Mouse (Mus musculus) skeletal muscle tissue, adult 2 months (tissue): ENCODE results near the gene Car5a.

ENCODE experiments used
- DNase-seq: peaks from one replicate; pipeline ENCODE4 v3.0.0-alpha.2; 2012; ENCODE audit warnings: low read depth, low spot score

Car5a gene

DNA sequence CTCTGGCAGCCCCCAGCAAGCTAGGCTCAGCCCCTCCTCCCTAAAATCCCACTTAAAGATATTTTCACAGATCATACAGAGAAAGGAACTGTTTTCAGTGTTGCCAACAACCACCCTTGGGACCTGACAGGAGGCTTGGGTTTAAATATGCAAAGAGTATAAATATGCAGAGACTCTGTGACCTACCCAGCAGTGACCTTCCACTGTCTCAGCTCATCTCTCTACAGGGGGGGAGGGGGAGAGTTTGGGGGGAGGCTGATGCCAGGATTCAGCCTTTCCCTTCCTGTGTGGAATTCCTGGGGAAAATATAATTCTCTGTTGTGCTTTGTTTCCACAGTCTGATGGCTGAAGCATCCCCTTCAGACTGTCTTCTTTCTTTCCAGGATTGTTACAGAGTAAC lies 9.8 kb downstream of the Car5a start:
- no peak for DNase-seq

DNA sequence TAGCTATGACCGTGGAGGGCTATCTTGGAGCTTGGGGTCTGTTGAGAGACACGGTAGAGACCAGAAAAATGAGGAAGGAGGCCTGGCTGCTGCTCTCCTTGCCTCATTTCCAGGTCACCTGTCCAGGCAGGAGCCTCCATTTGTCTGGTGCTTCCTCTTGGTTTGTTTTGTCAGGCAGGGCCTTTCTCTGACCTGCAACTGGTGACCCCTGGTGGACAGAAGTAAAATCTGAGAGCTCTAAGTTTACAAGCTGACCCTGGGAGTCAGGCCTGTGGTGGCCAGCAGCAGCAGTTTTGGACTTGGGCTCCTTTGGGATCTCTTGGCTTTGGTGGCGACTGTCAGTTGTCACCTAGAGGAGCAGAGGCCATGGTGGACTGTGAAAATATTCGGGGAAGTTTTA lies 10.2 kb downstream of the Car5a start:
- DNase-seq: no peak

DNA sequence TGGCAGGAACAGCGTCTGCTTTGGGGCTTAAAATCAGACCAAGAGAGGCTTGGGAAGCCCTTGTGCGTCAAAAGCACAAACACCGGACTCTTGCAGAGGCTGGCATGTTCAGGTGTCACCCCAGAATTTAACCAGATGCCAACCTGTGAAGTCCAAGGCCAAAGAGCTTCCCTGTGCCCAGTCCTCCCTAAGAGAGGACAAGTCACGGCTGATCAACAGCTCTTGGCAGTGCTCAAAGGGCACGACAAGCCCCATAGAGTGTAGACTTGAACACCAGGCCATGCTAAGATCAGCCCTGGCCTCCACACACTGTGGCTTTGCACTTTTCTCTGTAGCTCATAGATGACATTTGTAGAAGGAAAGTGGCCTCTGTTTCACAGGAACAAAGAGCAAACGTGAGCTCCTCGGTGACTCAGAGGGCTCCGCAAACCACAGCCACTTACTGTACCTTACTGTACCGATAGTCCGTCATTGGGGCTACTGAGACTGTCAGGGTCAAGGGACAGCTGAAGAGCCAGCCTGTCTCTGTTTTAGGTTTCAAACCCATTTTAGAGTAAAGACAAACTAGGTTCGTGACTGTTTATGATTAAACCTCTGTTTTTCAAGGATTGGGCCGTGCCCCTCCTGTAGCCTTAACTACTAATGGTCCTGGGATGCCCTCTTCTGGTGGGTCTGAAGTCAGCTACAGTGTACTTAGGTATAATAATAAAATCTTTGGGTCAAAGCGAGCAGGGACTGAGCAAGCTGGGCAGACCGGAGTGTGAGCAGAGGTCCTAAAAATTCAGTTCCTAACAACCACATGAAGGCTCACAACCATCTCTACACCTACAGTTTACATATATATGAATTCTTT lies 11.8 kb downstream of the Car5a start:
- DNase-seq: no peak

DNA sequence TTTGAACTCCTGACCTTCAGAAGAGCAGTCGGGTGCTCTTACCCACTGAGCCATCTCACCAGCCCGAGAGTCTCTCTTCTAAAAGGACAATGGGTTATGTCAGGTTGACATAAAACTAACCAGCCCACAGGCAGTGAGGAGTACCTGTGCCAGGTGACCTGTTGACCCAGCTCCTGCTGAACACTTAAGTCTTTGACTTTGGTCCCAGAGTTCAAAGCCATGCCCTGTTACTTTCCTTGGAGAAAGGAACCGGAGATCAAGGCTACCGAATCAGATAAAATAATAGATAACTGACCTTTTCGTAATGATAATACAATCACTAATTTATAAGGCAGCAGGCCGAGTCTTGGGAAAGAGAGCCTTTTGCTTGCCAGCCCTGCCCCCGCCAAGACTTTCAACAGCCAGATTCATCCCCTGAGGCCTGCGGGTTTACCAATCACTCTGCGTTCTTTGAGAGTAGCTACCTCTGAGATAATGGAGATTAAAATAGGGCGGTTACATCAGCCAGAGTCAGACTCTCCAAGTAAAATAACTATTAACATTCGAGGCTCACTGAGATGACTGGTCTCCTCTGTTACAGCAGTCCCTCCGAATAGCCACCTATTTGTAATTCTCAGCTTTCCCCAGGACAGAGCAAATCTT lies 12.6 kb downstream of the Car5a start:
- DNase-seq: peak; percentile 71

DNA sequence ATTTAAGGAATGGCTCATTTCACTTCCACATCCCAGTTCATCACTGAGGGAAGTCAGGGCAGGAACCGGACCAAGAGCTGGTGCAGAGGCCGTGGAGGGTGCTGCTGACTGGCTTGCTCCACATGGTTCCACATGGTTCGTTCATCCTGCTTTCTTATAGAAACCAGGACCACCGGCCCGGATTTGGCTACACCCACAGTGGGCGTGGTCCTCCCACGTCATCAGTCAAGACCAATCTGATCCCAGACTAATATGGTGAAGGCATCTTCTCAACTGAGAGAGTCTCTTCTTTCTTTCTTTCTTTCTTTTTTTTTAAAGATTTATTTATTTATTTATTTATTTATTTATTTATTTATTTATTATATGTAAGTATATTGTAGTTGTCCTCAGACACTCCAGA lies 13.1 kb downstream of the Car5a start:
- DNase-seq: no peak

DNA sequence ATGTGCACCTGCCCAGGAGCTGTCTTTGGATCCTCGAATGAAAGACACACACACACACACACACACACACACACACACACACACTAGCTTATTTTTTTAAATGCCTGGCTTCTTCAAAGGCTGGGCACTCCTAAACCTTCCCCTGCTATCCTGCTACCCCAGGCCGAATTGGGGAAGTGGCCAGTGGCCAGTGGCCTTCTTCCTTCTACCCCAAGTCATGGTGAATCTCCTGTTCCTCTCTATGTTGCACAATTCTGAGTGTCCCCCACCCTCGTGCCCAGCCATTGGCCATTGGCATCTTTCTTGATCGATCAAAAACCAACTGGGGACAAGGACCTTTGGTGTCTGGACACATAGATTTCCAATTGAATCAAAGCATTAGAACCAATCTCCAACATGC lies 14.7 kb downstream of the Car5a start:
- DNase-seq: no peak

DNA sequence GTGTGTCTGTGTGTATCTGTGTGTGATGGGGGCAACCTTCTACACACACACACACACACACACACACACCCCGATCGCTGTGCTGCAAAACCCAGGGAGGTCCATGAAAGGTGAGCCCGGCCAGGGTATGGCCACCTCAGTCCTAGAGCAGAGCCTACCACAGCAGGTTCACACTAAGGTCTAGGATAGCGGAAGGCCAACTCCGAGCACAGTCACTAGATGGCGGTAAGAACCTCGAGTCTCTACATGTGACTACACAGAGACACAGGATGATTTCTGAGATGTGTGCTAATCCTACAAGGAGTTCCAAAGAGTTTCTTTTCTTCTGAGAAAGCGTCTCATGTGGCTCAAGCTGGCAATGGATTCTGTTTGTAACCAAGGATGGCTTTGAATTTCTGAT lies 17.4 kb downstream of the Car5a start:
- DNase-seq: no peak

DNA sequence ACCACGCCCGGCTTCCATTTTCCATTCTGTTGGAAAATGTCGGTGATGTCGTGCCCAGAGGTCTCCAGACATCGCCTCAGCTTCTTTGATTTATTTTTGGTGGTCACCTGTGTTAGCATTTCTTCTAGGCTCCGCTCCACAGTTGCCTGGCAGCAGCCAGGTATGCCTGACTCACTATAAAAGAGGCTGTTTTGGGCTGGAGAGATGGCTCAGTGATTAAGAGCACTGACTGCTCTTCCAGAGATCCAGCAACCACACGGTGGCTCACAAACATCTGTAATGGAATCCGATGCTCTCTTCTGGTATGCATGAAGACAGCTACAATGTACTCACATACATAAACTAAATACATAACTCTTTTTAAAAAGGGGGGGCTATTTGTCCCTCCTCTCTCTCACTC lies 18.4 kb downstream of the Car5a start:
- DNase-seq: no peak

DNA sequence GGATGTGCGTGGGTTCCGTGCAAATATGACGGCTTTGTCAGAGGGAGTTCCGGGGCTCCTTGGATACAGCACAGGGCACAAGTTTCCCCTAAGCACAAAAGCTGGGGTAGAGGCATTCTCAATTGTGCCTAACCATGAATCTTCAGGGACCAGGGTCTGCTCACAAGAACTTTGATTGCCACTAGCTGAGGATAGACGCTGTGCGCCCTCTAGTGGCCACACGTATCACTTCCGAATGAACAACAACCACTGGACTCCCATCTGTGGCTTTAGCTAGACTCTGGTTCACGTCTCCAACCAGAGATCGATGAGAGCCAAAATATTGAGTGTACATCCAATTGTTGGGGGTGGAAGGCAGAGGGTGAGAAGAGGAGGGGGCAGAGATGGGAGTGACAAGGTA lies 19.1 kb downstream of the Car5a start:
- peak; percentile 69 for DNase-seq

DNA sequence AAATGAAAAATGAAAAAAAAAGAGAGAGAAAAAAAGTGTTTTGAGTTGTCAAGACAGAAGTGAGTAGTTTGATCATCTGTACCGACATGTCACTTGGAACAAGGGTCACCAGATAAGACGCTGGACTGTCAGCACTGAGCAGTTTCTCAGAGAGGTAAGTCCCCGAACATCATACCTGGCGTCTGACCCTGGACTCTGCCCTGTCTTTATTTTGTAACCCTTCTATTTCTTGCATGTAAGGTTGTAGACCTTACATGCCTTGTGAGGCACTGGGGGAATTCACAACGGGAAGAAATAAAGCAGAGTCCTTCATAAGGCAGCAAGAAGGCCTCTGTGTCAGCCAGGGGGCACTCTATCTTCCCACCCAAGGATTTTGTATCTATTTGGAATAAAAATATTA lies 20.0 kb downstream of the Car5a start:
- no peak for DNase-seq

DNA sequence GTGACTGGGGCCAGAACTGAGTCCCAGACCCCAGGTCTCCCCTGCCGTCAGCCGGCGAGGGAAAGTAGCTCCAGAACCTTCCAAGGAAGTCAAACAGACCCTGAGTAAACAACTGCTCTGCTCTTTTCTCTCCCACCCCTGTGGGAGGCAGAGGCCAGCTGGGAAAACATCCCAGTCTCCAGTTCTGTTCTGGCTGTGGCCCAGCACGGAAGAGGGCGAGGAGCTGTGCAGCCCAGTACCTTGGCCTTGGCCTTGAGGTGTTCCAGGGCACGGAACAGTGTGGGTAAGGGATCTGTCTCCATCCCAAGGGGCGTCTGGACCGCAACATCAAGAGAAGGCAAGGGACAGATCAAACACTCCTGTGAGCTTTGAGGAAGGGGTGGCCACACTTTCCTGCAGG lies 22.6 kb downstream of the Car5a start:
- no peak for DNase-seq

DNA sequence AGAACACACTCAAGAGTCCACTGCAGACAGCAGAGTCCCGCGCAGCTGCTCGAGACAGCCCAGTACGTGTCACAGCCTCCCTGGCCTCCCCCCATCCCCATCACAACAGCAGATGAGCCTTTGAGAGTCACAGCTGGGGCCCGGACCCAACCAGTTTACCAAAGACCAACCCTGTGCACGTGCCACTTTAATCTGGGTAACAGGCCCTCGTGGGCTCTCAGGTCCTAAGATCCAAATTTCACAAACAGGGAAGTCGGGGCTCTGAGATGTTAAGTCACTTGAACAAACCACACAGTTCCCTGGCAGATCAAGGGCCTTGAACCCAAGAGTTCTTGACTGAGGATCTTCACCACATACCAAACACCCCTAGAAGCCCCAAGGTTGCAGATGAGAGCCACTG lies 23.1 kb downstream of the Car5a start:
- no peak for DNase-seq

DNA sequence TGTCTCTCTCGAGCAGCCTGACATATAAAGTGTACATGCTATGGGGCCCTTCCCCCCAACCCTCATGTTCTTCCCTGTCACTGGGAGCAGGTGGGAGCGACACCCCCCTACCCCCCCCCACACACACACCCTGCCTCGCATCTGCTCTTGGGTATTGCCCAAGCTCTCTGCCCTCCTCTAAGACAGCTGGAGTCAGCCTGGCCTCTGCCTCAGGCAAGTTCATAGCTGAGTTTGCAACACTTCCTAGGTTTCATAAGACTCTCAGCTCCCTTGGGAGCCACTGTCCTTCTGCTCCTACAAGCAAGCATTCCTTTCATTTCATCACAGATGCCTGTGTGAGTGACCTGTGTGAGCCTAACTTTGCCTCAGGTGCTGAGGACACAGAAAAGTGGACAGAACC lies 25.0 kb downstream of the Car5a start:
- DNase-seq: peak; percentile 76

DNA sequence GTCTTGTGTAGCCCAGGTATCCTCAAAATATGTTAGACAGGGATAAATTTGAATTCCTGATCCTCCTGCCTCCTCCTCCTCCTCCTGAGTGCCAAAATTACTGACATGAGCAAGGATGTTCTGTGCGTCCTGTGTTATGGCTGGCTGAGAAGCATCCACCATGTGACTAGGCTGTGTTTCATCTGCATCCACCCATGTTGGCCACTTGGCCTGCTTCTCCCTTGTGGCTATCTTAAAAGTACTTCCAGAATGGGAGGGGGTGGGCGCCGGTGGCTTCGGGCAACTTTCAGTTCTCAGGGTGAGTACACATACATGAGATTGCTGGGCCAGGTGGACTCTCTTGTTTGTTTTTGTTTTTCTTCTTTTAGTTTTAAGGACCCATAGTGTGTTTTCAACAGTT lies 25.5 kb downstream of the Car5a start:
- DNase-seq: no peak

DNA sequence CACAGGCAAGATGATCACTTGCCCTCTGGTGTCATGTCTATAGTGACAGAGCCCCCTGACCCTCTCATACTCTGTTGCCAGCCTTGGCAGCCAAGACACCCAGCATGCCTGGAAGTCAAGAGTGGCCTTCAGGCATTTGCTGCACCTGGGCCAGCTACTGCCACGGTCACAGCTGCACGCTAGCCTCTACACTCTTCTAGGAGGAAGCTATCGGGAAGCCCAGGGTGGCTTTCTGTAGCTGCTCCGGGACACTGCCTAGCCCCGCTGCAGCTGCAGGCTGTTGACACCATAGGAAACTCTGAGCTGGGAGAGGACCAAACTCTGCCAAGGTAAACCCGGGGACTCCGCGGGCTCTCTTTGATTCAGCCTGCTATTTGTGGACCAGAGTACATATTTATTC lies 31.3 kb downstream of the Car5a start:
- no peak for DNase-seq

DNA sequence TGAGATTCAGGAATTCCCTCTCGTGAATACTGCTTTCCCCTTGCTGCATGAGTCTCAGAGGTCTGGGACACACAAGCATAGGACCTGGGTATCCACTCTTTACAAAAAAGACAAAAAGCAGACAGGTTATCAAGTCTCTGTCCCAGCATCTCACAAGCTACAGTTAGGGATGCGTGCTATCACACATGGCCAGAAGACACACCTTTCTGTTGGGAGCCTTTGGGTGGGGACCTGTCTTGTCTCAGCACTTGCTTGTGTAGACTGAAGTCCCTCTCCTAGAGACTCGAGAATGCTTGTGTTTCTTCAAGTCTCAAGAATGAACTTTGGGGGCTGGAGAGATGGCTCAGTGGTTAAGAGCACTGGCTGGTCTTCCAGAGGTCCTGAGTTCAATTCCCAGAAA lies 31.9 kb downstream of the Car5a start:
- DNase-seq: no peak

DNA sequence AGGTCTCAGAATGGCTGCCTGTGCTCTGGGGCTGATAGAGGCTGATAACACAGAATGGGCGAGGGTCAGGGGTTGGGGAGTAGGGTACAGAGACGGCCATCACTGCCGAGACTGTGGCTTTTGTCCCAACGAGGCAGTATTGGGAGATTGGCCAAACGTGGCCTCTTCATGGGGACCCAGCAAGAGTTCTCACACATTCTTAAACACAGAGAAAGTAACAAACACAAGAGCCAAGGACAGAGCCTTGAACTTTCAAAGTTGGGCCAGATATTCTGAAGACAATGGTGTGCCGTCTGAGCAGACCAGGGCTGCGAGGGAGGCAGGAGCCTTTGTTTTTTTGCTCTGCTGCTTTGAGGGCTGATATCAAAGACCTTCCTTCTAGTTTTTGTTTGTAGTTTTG lies 32.7 kb downstream of the Car5a start:
- no peak for DNase-seq

DNA sequence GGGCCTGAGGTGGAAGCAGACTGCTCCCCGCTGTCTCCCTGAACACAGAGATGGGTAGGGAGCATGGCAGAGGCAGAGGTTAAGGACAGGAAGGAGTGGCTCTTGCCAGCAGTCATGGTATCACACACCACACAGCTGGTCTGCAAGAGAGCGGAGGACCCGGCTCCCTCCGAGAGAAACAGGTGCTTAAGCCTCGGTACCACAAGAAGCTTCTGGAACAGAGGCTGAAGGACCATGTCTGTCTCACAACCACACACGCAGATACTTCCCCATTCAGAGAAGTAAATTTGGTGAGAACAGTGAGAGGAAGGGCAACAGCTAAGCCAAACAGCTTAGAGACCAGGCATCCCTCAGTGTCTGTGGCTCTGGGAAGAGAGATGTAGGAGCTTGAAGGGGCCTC lies 33.3 kb downstream of the Car5a start:
- no peak for DNase-seq

DNA sequence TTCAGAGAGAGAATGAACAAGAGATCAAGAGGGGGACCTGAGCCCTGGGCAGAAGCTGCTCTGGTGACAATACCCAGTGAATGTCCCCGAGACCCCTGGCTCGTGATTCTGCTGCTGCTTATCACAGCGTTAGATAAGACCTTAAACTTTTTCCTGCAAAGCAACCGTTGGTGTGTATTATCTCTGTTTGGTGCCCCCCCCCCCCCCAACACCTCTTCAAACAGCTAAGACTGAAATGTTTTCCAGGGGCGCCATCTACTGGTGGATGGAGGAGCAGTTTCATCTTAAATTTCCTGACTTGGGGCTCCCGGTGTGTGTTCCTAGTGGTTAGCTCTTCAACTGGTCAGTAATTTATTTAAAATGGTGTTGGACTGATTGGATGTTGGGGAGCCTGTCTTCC lies 35.0 kb downstream of the Car5a start:
- peak; percentile 61 for DNase-seq

DNA sequence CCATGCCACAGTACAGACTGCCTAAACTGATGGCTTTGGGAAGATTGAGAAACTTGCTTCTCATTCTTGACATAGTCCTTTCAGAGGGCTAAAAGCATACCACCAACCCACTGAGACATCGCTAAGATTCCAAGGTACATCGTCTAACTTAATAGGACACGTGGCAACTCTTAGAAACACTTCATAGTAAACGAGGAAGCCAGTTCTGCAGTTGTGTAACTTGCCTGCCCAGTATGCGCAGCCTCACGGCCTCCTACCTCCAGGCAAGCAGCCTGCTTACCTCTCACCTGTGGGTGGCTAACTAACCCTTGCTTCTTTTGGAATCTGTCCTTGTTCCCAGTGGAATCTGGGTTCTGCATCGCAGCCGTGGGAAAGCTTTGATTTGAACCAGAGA lies 35.6 kb downstream of the Car5a start:
- DNase-seq: no peak

DNA sequence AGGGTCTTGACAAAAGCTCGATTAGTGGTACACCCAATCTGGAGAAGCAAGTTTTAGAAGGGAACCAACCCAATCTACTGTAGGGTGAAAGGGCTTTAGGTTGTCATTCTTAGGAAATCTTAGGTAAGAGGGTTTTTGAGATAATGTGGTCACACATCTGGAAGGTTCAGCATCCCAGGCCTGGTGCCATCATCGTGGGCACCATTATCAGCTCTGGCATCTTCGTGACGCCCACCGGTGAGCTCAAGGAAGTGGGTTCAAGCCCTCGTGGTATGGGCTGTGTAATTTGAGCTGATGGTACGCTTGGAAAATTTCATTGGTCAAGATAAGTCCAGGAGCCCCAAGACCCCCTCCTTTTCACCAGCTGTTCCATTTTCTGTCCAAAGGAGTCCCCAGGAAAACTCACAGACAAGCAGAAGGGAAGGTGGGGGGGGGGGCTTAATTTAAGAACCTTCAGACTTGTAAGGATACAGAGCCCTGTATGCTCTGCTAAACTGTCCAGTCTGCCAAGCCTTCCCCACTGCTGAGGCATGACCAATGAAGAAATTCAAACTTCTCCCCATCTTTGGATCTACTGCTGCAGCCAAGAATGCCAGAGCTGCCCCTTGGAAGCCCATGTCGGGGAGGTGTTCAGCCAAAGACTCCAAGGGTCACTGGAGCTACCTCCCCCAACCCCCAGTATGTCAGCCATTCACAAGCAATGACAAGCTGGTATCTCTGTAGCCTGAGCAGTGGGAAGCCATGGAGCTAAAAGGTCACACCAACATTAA lies 36.1 kb downstream of the Car5a start:
- DNase-seq: no peak

DNA sequence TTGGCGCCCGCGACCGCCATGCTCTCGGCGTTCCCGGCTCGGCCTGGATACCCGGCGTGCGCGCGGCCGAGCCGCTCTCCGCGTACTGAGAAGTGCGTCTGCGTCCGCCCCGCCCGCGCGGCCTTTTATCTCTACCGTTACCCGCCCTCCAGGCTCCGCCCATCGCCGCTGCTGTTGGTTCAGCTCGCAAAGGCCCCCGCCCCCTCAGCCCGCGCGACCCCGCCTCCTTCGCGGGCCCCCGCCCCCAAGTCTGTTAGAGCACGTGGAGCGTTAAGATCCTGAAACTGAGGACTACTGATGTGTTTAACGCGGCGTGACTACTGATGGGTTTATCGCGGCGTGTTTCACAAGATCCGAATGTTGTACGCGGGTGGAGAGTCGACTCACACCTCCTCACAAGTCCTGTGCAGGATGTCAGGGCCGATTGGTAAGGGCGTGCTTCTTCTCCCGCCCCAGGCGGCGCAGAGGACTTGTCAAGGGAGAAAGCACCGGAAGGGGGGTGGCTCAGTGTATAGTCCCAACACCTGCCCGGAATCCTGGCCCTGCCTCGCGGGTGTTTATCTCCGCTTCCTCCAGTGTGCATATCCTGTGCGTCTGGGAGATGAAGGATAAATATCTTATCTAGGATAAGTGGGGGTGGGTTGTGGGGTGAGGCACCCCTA lies 37.0 kb downstream of the Car5a start, which contains the start of gene Slc7a5:
TSS of gene Slc7a5 (minus strand) at position 108 of the 662 bp plus-strand sequence.
- peak; percentile 90 for DNase-seq
